Mouse (Mus musculus) v-Abl transformed pro-B cells (cell line): ENCODE measurements at regions not wholly inside any gene's neighbourhood (a gene's known extent, or its start where the extent isn't known, plus 50 kb on each side); places are given as distances from the start of the nearest gene placed in this dataset.

Source experiments
- in situ Hi-C, 2 experiments: fragments of 400-800 bp; cut with MboI; formaldehyde crosslinking; loops; one replicate each; pipeline ENCODE4 v1.15.1; 2025; ENCODE audit not compliant: unreplicated experiment in 2 of 2

- in situ Hi-C loops, result loop anchor here in 1 of 2 experiments (25.0 kb wide), 1 partner anchor 579 kb away; the partner anchor contains the start of gene Secisbp2
Observed at GRCm38 (mm10) chr13:52241761-52242160, 289.3 kb downstream of the Diras2 start.

GRCm38 (mm10) chr13:52249492-52249891 is 281.6 kb downstream of the Diras2 start:
- in situ Hi-C loops, result loop anchor here in 1 of 2 experiments (25.0 kb wide), 1 partner anchor 587 kb away; the partner anchor contains the start of gene Secisbp2

DNA sequence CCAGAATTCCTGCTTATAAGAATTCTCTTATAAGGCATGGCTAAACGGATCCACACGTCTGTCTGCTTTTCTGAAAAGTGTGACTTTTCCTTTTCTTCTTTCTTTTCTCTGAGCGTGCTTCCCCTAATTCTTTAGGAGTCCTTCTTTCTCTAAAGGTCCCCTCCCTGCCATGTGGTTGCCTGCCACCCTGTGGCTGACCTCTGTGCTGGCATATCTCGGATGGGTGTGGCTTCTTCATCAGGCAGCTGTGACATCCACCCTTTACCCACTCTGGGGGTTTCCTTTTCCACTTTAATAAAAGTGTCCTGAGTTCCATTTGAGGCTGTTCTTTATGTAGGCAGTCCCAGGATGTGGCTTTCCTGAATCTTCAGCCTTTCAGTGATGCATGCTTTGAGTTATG is 280.7 kb downstream of the Diras2 start:
- in situ Hi-C loops, result loop anchor here (5.0 to 25.0 kb wide), 5 partner anchors 732 to 1112 kb away; partner anchors contain the start of gene Nfil3 (in 2 of the 2)

- in situ Hi-C loops, result loop anchor here (5.0 to 25.0 kb wide), 5 partner anchors 730 to 1110 kb away; partner anchors contain the start of gene Nfil3 (in 2 of the 2)
Observed at GRCm38 (mm10) chr13:52252303-52252702, 278.8 kb downstream of the Diras2 start.

DNA sequence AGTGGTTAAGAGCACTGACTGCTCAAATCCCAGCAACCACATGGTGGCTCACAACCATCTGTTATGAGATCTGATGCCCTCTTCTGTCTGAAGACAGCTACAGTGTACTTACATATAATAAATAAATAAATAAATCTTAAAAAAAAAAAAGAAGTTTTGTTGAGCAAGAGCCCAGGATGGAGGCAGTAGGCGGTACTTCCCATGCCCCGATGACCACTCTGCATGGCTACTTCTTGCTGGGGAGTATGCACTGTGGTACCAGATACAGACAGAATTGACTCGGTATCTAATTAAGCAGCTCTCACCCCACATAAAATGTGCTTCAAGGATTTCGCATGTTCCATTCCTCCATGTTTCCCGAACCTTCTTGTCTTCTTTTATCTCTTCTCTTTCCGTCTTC is 278.4 kb downstream of the Diras2 start:
- in situ Hi-C loops, result loop anchor here (5.0 to 25.0 kb wide), 5 partner anchors 730 to 1110 kb away; partner anchors contain the start of gene Nfil3 (in 2 of the 2)

DNA sequence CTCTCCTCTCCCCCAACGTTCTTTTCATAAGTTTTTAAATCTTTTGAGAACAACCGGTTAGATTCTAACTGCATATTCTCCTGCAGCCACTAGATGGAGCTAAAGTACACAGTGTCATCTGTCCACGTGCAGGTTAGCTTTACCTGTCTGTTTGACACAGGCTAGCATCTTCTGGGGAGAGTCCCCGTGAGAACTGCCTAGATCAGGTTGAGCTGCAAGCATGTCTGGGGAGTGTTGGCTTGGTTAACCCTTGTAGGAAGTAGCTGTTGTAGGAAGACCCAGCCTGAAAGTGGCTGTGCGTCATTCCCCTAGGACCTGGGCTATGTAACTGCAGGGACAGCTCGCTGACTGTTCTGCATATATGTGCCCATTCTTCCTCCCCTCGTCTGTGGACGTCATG is 277.9 kb downstream of the Diras2 start:
- in situ Hi-C loops, result loop anchor here (5.0 to 25.0 kb wide), 5 partner anchors 729 to 1109 kb away; partner anchors contain the start of gene Nfil3 (in 2 of the 2)

GRCm38 (mm10) chr13:52254185-52254584 is 276.9 kb downstream of the Diras2 start:
- in situ Hi-C loops, result loop anchor here (5.0 to 25.0 kb wide), 5 partner anchors 728 to 1108 kb away; partner anchors contain the start of gene Nfil3 (in 2 of the 2)

GRCm38 (mm10) chr13:52255697-52256096 is 275.4 kb downstream of the Diras2 start:
- in situ Hi-C loops, result loop anchor here (10.0 to 25.0 kb wide), 3 partner anchors 839 to 1107 kb away; no protein-coding TSS in a partner anchor

DNA sequence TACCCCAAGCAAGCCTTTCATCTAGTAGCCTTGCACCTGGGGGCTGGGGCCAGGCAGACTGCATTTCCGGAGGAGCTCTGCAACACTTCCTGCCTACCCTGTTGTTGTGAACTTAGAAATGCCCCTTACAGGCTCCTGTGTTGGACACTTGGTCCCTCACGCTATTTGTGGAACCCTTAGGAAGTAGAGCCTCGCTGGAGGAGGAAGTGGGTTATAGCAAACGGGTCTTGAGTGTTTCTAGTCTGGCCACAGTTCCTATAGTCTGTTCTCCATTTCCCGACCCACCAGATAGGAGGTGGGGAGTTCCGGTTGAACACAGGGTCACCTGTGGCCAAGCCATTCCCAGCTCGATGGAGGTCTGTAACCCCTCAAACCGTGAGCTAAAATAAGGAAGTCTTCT is 272.7 kb downstream of the Diras2 start:
- in situ Hi-C loops, result loop anchor here (10.0 to 25.0 kb wide), 3 partner anchors 836 to 1104 kb away; no protein-coding TSS in a partner anchor

- in situ Hi-C loops, result loop anchor here in 1 of 2 experiments (25.0 kb wide), 1 partner anchor 1099 kb away; no protein-coding TSS in a partner anchor
Observed at GRCm38 (mm10) chr13:52262949-52263550, 268.0 kb downstream of the Diras2 start.

GRCm38 (mm10) chr13:52268279-52268678 is 262.8 kb downstream of the Diras2 start:
- in situ Hi-C loops, result loop anchor here in 1 of 2 experiments (25.0 kb wide), 1 partner anchor 1094 kb away; no protein-coding TSS in a partner anchor

DNA sequence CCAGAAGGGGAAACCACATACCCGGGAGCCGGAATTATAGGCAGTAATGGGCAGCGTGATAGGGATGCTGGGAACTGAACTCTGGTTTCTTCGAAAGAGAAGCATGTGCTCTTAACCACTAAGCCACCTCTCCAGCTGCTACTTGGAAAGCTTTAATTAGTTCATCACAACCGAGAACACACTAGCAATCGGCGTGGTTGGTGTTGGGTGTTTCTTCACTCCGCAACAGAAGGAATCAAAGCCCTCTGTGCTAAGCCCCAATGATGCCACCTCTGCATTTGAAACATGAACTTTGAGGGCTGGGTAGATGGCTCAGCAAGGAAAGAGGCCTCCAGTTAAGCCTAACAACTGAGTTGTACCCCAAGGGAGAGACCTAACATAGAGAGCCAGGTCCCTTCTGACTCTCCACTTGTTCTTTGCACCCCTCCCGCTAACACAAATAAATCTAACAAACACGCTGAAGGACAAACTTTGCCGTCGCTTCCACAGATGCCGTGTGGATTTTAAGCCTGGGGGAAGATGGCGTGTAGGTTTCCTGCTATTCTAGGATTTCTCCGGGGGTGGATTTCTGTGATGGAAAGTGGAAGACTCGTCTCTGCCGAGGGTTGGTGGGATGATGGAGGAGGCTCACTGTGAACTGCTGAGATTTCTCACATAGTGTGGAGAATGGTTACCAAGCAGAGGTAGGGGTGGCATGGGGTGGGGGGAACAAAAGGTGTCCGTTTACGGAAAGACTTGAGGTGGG is 257.4 kb downstream of the Diras2 start:
- in situ Hi-C loops, result loop anchor here (10.0 to 25.0 kb wide), 2 partner anchors 261 to 1089 kb away; partner anchors contain the start of gene Diras2 (in 2 of the 2)

DNA sequence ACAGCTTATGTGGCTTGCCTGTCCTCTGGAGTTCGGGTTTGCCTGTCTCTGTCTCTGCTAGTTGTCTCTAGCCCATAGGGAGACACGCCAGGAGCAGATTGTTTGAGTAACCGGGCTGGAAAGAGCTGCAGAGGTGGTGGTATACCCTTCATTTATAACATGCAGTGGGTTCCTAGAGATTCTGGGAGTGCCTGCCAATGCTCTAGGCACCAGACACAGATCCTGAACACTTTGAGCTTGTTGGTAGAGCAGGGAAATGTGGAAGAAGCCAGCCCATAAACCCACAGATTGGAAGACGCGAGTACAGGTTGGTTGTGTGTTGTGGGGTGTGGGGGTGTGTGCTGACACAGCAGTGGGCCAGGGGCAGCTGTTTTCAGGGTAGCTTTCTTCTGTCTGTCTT is 255.9 kb downstream of the Diras2 start:
- in situ Hi-C loops, result loop anchor here (5.0 to 10.0 kb wide), 2 partner anchors 260 to 347 kb away; partner anchors contain the start of gene Diras2 (in 2 of the 2)

- in situ Hi-C loops, result loop anchor here (5.0 to 10.0 kb wide), 2 partner anchors 259 to 347 kb away; partner anchors contain the start of gene Diras2 (in 2 of the 2)
Observed at GRCm38 (mm10) chr13:52275675-52276074, 255.4 kb downstream of the Diras2 start.

- in situ Hi-C loops, result loop anchor here (5.0 to 10.0 kb wide), 2 partner anchors 258 to 345 kb away; partner anchors contain the start of gene Diras2 (in 2 of the 2)
Observed at GRCm38 (mm10) chr13:52277195-52277594, 253.9 kb downstream of the Diras2 start.

DNA sequence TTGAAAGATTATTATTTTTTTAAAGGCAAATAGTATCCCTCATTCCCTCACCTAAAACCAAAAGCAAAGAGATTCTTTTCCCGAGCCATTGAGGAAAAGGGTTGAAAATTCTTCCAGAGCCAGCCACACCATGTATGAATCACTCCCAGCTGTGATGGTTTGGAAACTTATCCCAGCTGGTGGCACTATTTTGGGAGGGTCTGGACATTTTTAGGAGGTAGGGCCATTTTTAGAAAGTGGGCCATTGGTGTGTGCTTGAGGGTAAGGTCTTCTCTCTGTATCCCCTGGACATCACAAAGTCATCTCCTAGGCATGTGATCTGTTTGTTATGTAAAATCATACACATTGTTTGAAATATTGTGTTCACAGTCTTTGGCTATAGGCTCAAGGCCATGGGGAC is 252.2 kb downstream of the Diras2 start:
- in situ Hi-C loops, result loop anchor here (5.0 to 10.0 kb wide), 2 partner anchors 256 to 343 kb away; partner anchors contain the start of gene Diras2 (in 2 of the 2)

DNA sequence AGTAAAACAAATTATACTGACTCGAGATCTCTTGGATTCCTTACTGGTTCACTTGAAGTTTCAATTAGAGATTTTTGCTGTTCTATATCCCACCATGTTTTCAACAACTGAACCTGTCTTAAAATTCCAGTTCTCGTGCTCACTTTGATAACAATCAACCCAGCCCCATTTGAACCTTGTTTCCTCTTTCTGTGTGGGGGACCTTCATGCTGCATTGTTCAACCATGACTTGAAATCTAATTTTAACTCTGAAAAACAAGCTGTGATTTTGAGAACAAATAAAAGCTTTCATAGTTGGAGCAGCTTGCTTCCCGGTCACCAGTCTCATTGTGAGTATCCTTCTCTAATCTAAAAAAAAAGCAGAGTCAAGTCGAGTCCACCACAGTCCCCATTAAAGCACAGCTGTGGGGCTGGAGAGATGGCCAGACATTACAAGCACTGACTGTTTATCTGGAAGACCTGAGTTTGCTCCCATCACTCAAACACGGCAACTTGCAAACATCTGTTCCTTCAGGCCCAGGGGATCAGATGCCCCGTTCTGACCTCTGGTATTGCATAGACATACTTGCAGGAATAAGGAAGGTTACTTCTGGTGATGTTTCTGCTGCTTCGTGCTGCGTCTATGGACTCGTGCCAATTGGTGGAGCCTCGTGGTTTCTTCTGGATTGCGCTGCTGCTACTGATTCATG is 251.7 kb downstream of the Diras2 start:
- in situ Hi-C loops, result loop anchor here (5.0 to 10.0 kb wide), 2 partner anchors 255 to 343 kb away; partner anchors contain the start of gene Diras2 (in 2 of the 2)

DNA sequence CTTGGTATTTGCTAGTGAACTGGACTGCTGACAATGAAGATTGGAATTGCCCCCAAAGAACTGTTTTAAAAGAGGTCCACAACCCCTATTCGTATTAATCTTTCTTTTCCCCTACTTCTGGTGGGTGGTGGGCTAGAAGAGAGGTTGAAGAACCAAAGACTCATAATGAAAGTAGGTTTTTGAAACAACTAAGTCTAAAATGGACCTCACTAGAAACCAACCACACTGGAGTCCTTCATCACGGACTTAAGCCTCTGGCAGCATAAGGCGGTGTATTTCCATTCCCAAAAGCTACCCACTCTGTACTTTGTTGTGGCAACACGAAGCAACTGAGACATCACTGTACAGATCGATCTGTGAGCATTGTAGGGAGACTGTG is 251.1 kb downstream of the Diras2 start:
- in situ Hi-C loops, result loop anchor here (5.0 to 10.0 kb wide), 2 partner anchors 255 to 342 kb away; partner anchors contain the start of gene Diras2 (in 2 of the 2)

DNA sequence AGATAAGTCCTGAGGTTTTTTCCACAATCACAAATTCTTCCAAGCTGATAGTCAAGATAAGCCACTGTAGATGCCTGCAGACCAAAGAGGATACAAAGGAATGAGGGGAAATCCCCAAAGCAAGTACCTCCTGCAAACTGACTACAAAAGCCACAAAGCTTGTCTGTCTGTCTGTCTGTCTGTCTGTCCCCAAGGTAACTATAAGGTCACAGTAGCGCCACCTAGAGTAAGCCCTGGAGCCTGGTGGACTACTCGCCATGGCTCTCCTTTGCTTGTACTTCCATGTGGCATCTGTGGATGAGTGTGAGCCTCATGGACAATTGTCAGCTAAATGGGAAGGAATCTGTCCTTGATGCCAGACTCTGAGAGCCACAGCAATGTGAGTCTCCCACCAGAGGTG is 249.8 kb downstream of the Diras2 start:
- in situ Hi-C loops, result no loop called here

DNA sequence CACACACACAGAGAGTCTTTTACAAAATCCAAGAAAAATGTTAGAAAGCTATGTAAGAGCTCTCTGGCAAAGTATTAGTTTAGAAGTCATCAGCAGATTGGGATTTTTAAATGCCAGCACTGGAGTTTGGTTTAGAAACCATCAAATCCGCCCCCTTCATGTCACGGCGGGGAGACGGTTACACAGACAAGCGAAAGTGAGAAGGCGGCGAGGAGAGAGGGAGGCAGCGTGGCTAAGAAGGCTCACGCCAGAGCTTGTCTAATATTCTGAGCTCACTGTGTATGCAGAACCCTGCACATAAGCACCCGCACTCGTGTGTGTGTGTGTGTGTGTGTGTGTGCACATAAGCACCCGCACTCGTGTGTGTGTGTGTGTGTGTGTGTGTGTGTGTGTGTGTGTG is 248.6 kb downstream of the Diras2 start:
- in situ Hi-C loops, result no loop called here
